Mouse (Mus musculus): ENCODE measurements around the gene Mrps16.
A peak's percentile ranks its signal among the peaks of the same experiment; 100 is the strongest.

Gene Mrps16

GRCm38 (mm10) chr14:20368271-20368670 is 25.2 kb downstream of the Mrps16 start:
- DNase-seq (ENCODE audit: extremely low spot score, low read depth, low spot score): no peak

- DNase-seq (ENCODE audit: extremely low spot score, low read depth, low spot score): no peak
Measured at GRCm38 (mm10) chr14:20363230-20363629, 30.2 kb downstream of the Mrps16 start.

GRCm38 (mm10) chr14:20347991-20348541 is 45.4 kb downstream of the Mrps16 start, which contains the start of the genes Ecd and Fam149b:
TSS of gene Ecd (minus strand) at chr14:20348121.
TSS of gene Fam149b (plus strand) at chr14:20348162.
- peak; percentile 97 for DNase-seq (ENCODE audit: extremely low spot score, low read depth, low spot score)

GRCm38 (mm10) chr14:20347441-20347990 is 45.9 kb downstream of the Mrps16 start:
- DNase-seq (ENCODE audit: extremely low spot score, low read depth, low spot score): no peak

- DNase-seq (ENCODE audit: extremely low spot score, low read depth, low spot score): no peak
Measured at GRCm38 (mm10) chr14:20345885-20346284, 47.5 kb downstream of the Mrps16 start.

- DNase-seq (ENCODE audit: extremely low spot score, low read depth, low spot score): no peak
Measured at GRCm38 (mm10) chr14:20340866-20341265, 52.6 kb downstream of the Mrps16 start.

GRCm38 (mm10) chr14:20340149-20340548 is 53.3 kb downstream of the Mrps16 start:
- no peak for DNase-seq (ENCODE audit: extremely low spot score, low read depth, low spot score)

GRCm38 (mm10) chr14:20339415-20339814 is 54.0 kb downstream of the Mrps16 start:
- DNase-seq (ENCODE audit: extremely low spot score, low read depth, low spot score): no peak

Data from hindlimb bud, embryonic 11.5 days (tissue).